Mouse (Mus musculus): ENCODE data around the gene Hsf4.
"Not testable (repeated sequence)": the region's sequence is repeated elsewhere in the genome, so short reads cannot be mapped to it uniquely, and the experiment has no call there.

The Hsf4 gene

DNA sequence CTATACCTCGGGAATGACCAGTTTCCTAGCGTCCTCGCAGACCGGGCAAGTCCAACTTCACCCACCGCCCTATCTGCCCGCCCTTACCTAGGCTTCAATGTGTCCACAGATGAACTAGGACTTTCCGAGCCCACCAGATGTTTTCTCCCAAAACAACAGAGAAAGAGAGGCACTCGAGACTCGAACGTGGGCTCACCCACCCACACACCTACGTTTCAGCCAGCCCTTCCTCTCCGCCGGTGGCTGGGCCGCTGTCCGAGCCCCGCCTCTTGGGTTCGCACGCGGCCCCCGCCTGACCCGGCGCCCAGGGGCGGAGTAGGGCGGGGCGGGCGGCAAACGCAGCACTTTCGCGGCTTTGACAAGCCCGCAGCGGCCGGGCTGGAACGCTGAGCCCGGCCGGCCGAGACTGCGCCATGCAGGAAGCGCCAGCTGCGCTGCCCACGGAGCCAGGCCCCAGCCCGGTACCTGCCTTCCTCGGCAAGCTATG, at the start of gene Hsf4:
Gene Hsf4, plus strand, starts transcription at position 341 of the 487 bp plus-strand sequence.
- DNase-seq (ENCODE audit: low spot score in 2 of 2): no peak

DNA sequence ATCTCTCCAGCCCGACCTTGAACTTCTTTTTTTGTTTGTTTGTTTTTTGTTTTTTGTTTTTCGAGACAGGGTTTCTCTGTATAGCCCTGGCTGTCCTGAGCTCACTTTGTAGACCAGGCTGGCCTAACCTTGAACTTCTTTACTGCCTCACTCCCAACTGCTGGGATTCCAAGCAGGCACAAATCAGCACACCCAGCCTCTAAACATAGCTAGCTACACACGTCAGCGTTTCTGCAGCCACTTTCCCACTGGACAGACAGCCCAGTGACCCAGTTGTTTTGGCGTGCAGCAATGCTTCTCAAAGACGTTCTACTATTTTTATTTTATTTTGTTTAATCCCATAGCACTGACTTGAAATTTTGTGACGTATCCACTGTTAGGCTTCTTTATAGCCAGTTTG, 45.8 kb upstream of the Hsf4 start:
- DNase-seq (ENCODE audit: low spot score in 2 of 2): no peak

GRCm38 (mm10) chr8:105224413-105225271, 45.0 kb upstream of the Hsf4 start, which contains the start of gene D230025D16Rik:
Gene D230025D16Rik (plus strand): TSS chr8:105225145.
- peak; percentile 86 to 93 for DNase-seq (ENCODE audit: low spot score in 2 of 2)

DNA sequence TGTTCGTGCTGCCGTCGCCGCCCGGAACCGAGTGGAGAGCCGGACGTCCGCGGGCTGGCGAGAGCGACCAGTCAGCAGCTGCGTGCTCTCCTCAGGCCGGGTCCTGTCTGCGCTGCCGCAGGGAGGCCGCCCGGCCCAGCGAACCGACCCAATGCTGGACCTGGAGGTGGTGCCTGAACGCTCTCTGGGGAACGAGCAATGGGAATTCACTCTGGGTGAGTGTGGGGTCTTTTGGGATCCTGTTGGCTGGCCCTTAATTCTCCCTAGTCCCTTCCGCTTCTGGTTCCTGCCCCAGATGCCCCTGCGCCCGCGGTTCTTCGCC, 44.4 kb upstream of the Hsf4 start:
- DNase-seq (ENCODE audit: low spot score in 2 of 2): no peak

- DNase-seq (ENCODE audit: low spot score in 2 of 2): no peak
Observed at GRCm38 (mm10) chr8:105225917-105226316, 43.7 kb upstream of the Hsf4 start.

GRCm38 (mm10) chr8:105231503-105232320, 37.9 kb upstream of the Hsf4 start:
- DNase-seq (ENCODE audit: low spot score in 2 of 2): no peak

- DNase-seq (ENCODE audit: low spot score in 2 of 2): not testable (repeated sequence)
Observed at GRCm38 (mm10) chr8:105232321-105232693, 37.3 kb upstream of the Hsf4 start.

DNA sequence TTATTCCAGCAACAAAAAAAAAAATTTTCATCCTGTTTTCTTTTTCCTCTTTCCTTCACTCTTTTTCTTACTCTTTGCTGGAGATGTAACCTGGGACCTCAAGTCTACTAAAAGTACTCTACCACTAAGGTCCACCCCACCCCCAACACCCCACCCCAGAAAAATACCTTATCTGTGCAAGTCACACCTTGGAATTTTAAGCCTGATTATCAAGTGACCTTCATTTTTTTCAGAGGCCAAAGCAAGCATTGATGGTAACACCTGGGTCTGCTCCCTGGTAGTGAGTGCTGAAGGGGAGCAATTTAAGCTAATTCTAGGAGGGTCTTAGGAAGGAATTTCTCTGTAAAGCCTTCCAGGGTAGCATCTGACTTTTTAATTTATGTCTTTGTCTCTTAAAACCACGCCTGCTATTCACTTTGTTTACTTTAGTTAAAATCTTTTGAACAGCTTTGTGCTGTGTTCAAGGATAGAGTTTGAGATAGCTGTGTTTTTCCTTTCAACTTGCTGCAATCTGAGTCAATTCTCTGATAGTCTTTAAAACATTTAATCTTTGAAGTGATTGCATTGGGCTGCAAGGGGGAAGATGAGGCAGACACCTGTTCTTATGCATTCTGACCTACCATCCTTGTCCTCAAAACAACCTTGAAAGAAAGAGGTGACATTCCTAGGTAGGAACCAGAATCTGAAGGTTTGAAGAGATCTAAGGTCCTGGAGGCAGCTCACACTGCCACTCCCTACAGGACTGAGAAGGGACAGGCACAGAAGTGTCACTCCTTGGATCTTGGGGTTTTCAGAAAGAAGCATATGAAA, 36.3 kb upstream of the Hsf4 start:
- DNase-seq (ENCODE audit: low spot score in 2 of 2): no peak

- no peak for DNase-seq (ENCODE audit: low spot score in 2 of 2)
Observed at GRCm38 (mm10) chr8:105235206-105235605, 34.4 kb upstream of the Hsf4 start.

GRCm38 (mm10) chr8:105237442-105238142, 32.0 kb upstream of the Hsf4 start:
- DNase-seq (ENCODE audit: low spot score in 2 of 2): no peak

- DNase-seq (ENCODE audit: low spot score in 2 of 2): no peak
Observed at GRCm38 (mm10) chr8:105241016-105241415, 28.6 kb upstream of the Hsf4 start.

- DNase-seq (ENCODE audit: low spot score in 2 of 2): no peak
Observed at GRCm38 (mm10) chr8:105251954-105252353, 17.6 kb upstream of the Hsf4 start.

- no peak for DNase-seq (ENCODE audit: low spot score in 2 of 2)
Observed at GRCm38 (mm10) chr8:105252680-105253537, 16.7 kb upstream of the Hsf4 start.

DNA sequence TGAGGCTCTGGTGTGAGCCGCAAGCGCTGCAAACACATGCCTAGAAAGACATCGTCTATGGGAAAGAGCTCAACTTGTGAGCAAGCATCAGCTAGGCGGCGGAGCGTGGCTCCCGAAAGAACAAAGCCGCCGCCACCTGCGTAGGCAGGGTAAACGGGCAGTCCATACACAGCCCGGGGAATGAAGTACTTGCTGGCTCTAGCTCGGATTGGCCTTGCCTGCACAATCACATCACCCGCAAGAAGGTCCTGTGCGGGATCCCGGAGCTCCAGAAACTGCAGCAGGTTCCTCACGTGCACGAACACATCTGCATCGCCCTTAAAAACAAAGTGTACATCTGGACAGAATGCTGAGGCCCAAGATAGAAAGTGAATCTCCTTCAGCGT, 15.8 kb upstream of the Hsf4 start:
- no peak for DNase-seq (ENCODE audit: low spot score in 2 of 2)

GRCm38 (mm10) chr8:105254152-105254965, 15.2 kb upstream of the Hsf4 start:
- DNase-seq (ENCODE audit: low spot score in 2 of 2): peak; percentile 84 to 94

GRCm38 (mm10) chr8:105254966-105255350, 14.6 kb upstream of the Hsf4 start, which contains the start of gene B3gnt9:
Gene B3gnt9 (minus strand): TSS chr8:105255153.
- DNase-seq (ENCODE audit: low spot score in 2 of 2): no peak

- DNase-seq (ENCODE audit: low spot score in 2 of 2): no peak
Observed at GRCm38 (mm10) chr8:105257318-105258114, 12.1 kb upstream of the Hsf4 start.

DNA sequence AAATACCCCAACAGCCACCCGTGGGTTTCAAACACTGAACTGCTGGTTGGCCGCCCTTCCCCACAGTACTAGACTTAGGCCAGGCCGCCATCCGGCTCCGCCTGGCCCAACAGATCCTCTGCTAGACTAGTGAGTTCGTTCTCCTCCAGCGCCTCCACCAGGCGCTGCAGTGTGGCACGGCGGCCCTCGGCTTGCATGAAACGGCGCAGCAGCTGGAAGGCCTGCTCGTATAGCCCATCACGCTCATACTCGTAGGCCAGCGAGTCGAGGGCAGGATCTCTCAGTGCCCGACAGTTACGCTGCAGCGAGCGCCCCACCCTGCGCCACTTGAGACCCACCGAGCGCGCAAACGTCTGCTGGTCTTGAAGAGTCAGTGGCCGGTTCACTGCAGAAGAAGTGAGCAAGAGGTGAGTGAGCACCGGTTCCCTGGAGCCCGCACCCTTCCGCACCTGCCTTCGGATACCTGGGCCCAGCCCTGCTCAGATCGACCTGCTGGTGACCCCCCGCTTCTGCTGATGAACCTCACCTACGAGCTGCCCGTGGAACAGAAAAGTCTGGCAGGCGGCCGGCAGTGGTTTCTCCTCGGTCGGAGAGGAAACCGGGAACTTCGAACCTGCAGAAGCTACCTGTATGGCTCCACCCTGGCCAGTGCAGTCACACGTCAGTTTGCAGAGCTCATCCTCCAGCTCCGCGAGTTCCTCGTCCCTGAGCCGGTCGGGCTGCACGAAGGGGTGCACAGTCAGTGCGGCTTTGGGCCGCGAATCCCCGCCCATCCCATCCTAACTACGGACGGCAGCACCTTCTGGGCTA, 10.5 kb upstream of the Hsf4 start:
- no peak for DNase-seq (ENCODE audit: low spot score in 2 of 2)
